Mouse (Mus musculus): ENCODE data around the gene Cdh13.
A peak's percentile ranks its signal among the peaks of the same experiment; 100 is the strongest.
"Not testable (repeated sequence)": the region's sequence is repeated elsewhere in the genome, so short reads cannot be mapped to it uniquely, and the experiment has no call there.

Cdh13 gene

GRCm38 (mm10) chr8:118701312-118701880 is 417.9 kb downstream of the Cdh13 start:
- DNase-seq = no peak

- no peak for DNase-seq
These were observed 425.8 kb downstream of the Cdh13 start for GRCm38 (mm10) chr8:118709366-118709765.

- DNase-seq = peak; percentile 8
These were observed 428.1 kb downstream of the Cdh13 start for GRCm38 (mm10) chr8:118711631-118712030.

- DNase-seq = peak; percentile 25
These were observed 429.6 kb downstream of the Cdh13 start for GRCm38 (mm10) chr8:118713111-118713510.

- no peak for DNase-seq
These were observed 430.1 kb downstream of the Cdh13 start for GRCm38 (mm10) chr8:118713596-118713995.

GRCm38 (mm10) chr8:118722896-118723295 is 439.4 kb downstream of the Cdh13 start:
- DNase-seq = no peak

- DNase-seq = no peak
These were observed 442.1 kb downstream of the Cdh13 start for GRCm38 (mm10) chr8:118725651-118726050.

- no peak for DNase-seq
These were observed 458.2 kb downstream of the Cdh13 start for GRCm38 (mm10) chr8:118741781-118742180.

- DNase-seq = no peak
These were observed 461.5 kb downstream of the Cdh13 start for GRCm38 (mm10) chr8:118744991-118745390.

GRCm38 (mm10) chr8:118748041-118748604 is 464.6 kb downstream of the Cdh13 start:
- DNase-seq = no peak

GRCm38 (mm10) chr8:118749191-118749590 is 465.7 kb downstream of the Cdh13 start:
- DNase-seq = no peak

GRCm38 (mm10) chr8:118749786-118750185 is 466.3 kb downstream of the Cdh13 start:
- no peak for DNase-seq

- DNase-seq = no peak
These were observed 470.2 kb downstream of the Cdh13 start for GRCm38 (mm10) chr8:118753710-118754109.

- DNase-seq = no peak
These were observed 470.6 kb downstream of the Cdh13 start for GRCm38 (mm10) chr8:118754119-118754518.

GRCm38 (mm10) chr8:118777507-118777906 is 494.0 kb downstream of the Cdh13 start:
- DNase-seq = not testable (repeated sequence)

GRCm38 (mm10) chr8:118778374-118778773 is 494.8 kb downstream of the Cdh13 start:
- DNase-seq = no peak

GRCm38 (mm10) chr8:118785646-118786045 is 502.1 kb downstream of the Cdh13 start:
- DNase-seq = peak; percentile 7

GRCm38 (mm10) chr8:118789649-118790048 is 506.1 kb downstream of the Cdh13 start:
- no peak for DNase-seq

GRCm38 (mm10) chr8:118794886-118795285 is 511.4 kb downstream of the Cdh13 start:
- DNase-seq = no peak

- no peak for DNase-seq
These were observed 513.0 kb downstream of the Cdh13 start for GRCm38 (mm10) chr8:118796491-118796890.

GRCm38 (mm10) chr8:118797127-118797526 is 513.6 kb downstream of the Cdh13 start:
- DNase-seq = no peak

- DNase-seq = no peak
These were observed 519.6 kb downstream of the Cdh13 start for GRCm38 (mm10) chr8:118803168-118803567.

- no peak for DNase-seq
These were observed 526.1 kb downstream of the Cdh13 start for GRCm38 (mm10) chr8:118809660-118810059.

GRCm38 (mm10) chr8:118815055-118815454 is 531.5 kb downstream of the Cdh13 start:
- no peak for DNase-seq

GRCm38 (mm10) chr8:118826761-118827160 is 543.2 kb downstream of the Cdh13 start:
- DNase-seq = no peak
